Mouse (Mus musculus) erythroblast, embryonic 14.5 days (primary cell): ENCODE measurements around the gene Llcfc1. TPM values are rescaled to one million over a fixed set of nuclear protein-coding genes. Genes with fewer than 3 reads are reported as not detected.

Experiments
- H3K27me3 ChIP-seq: 2 replicates; pipeline ENCODE4 v1.6.1; 2012; ENCODE audit warnings: inconsistent platforms; ENCODE audit not compliant: control insufficient read depth
- H3K36me3 ChIP-seq: 2 replicates; pipeline ENCODE4 v1.6.1; 2012; ENCODE audit warnings: mild to moderate bottlenecking, inconsistent platforms; ENCODE audit not compliant: control insufficient read depth
- H3K4me1 ChIP-seq: 2 replicates; pipeline ENCODE4 v1.6.1; 2012; ENCODE audit warnings: inconsistent platforms; ENCODE audit not compliant: control insufficient read depth
- H3K4me3 ChIP-seq: replicated peaks from 2 replicates; pipeline ENCODE3; 2012; ENCODE audit warnings: moderate library complexity, mild to moderate bottlenecking, inconsistent platforms
- H3K9me3 ChIP-seq: 2 replicates; pipeline ENCODE4 v1.6.1; 2012; ENCODE audit warnings: low read length, inconsistent platforms, mixed read lengths; ENCODE audit not compliant: control insufficient read depth
- GATA1 ChIP-seq: IDR thresholded peaks from 2 replicates; pipeline ENCODE4 v1.6.1; 2012; ENCODE audit warnings: low read length, inconsistent platforms, mixed read lengths
- TAL1 ChIP-seq: IDR thresholded peaks from 3 replicates; pipeline ENCODE4 v1.6.1; 2012; ENCODE audit warnings: low read length, inconsistent platforms, mixed read lengths
- polyA plus RNA-seq: library from polyadenylated mRNA; stranded (reverse); fragments of >175 nt; gene quantifications from 2 replicates; pipeline ENCODE4 v1.2.3, GENCODE M21; 2012

The Llcfc1 gene
- polyA plus RNA-seq, 1 experiment = not detected

- no peaks in the 10 kb centered on the region for H3K9me3 ChIP-seq
- peaks cover 56% of the 10 kb centered on the region for H3K4me1 ChIP-seq
- no peak overlapping the region for H3K4me3 ChIP-seq
- H3K36me3 ChIP-seq = peaks cover 73% of the 10 kb centered on the region
- H3K27me3 ChIP-seq = no peaks in the 10 kb centered on the region
- TF ChIP-seq GATA1 (no peak), TAL1 (no peak)
Observed at GRCm38 (mm10) chr6:41685596-41685995, 1.4 kb downstream of the Llcfc1 start.

- H3K4me1 ChIP-seq = peaks cover 74% of the 10 kb centered on the region
- H3K4me3 ChIP-seq = no peak overlapping the region
- no peaks in the 10 kb centered on the region for H3K9me3 ChIP-seq
- H3K27me3 ChIP-seq = no peaks in the 10 kb centered on the region
- peaks cover 97% of the 10 kb centered on the region for H3K36me3 ChIP-seq
- TF ChIP-seq TAL1 (no peak), GATA1 (no peak)
Observed at GRCm38 (mm10) chr6:41692200-41692599, 8.0 kb downstream of the Llcfc1 start.

- Histone ChIP-seq H3K27me3 (no peaks in the 10 kb centered on the region), H3K4me1 (peaks cover 74% of the 10 kb centered on the region), H3K36me3 (peaks cover 97% of the 10 kb centered on the region), H3K9me3 (no peaks in the 10 kb centered on the region), H3K4me3 (no peak overlapping the region)
- no peak for TF ChIP-seq TAL1
- TF ChIP-seq GATA1 = no peak
Observed at GRCm38 (mm10) chr6:41694407-41694806, 10.2 kb downstream of the Llcfc1 start.

- Histone ChIP-seq H3K9me3 (no peaks in the 10 kb centered on the region), H3K4me3 (peak overlapping the region; percentile 68), H3K4me1 (peaks cover 56% of the 10 kb centered on the region), H3K27me3 (no peaks in the 10 kb centered on the region), H3K36me3 (peaks cover 84% of the 10 kb centered on the region)
- no peak for TF ChIP-seq TAL1
- peak; percentile 79 for TF ChIP-seq GATA1
Observed at GRCm38 (mm10) chr6:41701245-41701644, 17.0 kb downstream of the Llcfc1 start.

- H3K4me3 ChIP-seq = peak overlapping the region; percentile 68
- TF ChIP-seq GATA1 = no peak
- TF ChIP-seq TAL1 = no peak
Observed at GRCm38 (mm10) chr6:41702928-41703327, 18.7 kb downstream of the Llcfc1 start.

GRCm38 (mm10) chr6:41704123-41704522, 19.9 kb downstream of the Llcfc1 start, which contains the start of gene Kel:
Gene Kel (minus strand): TSS chr6:41704339.
- peaks cover 60% of the 10 kb centered on the region for H3K4me1 ChIP-seq
- peaks cover 56% of the 10 kb centered on the region for H3K36me3 ChIP-seq
- TF ChIP-seq TAL1 (peak; percentile 94), GATA1 (peak; percentile 98)
- H3K4me3 ChIP-seq = peak within 1 kb of the TSS; percentile 68
- no peaks in the 10 kb centered on the region for H3K9me3 ChIP-seq
- no peaks in the 10 kb centered on the region for H3K27me3 ChIP-seq

More at GRCm38 (mm10) chr6:41702928-41703327, 18.7 kb downstream of the Llcfc1 start:
- peaks cover 68% of the 10 kb centered on the region for H3K36me3 ChIP-seq
- peaks cover 62% of the 10 kb centered on the region for H3K4me1 ChIP-seq
- H3K27me3 ChIP-seq = no peaks in the 10 kb centered on the region
- H3K9me3 ChIP-seq = no peaks in the 10 kb centered on the region

- peaks cover 35% of the 10 kb centered on the region for H3K36me3 ChIP-seq
- TF ChIP-seq TAL1 (peak; percentile 67), GATA1 (peak; percentile 95)
- no peaks in the 10 kb centered on the region for H3K9me3 ChIP-seq
- H3K4me1 ChIP-seq = peaks cover 66% of the 10 kb centered on the region
- H3K27me3 ChIP-seq = no peaks in the 10 kb centered on the region
- H3K4me3 ChIP-seq = peak overlapping the region; percentile 68
Observed at GRCm38 (mm10) chr6:41706275-41706674, 22.0 kb downstream of the Llcfc1 start.

- Histone ChIP-seq H3K4me1 (peaks cover 86% of the 10 kb centered on the region), H3K36me3 (peaks cover 5% of the 10 kb centered on the region), H3K27me3 (no peaks in the 10 kb centered on the region), H3K9me3 (no peaks in the 10 kb centered on the region), H3K4me3 (no peak overlapping the region)
- TF ChIP-seq TAL1 (no peak), GATA1 (no peak)
Observed at GRCm38 (mm10) chr6:41710281-41710680, 26.1 kb downstream of the Llcfc1 start.

GRCm38 (mm10) chr6:41721430-41721829, 37.2 kb downstream of the Llcfc1 start:
- H3K4me3 ChIP-seq = no peak overlapping the region
- H3K9me3 ChIP-seq = no peaks in the 10 kb centered on the region
- no peaks in the 10 kb centered on the region for H3K36me3 ChIP-seq
- TF ChIP-seq GATA1 = no peak
- TF ChIP-seq TAL1 = no peak
- H3K27me3 ChIP-seq = no peaks in the 10 kb centered on the region
- H3K4me1 ChIP-seq = peaks cover 14% of the 10 kb centered on the region
